Mouse (Mus musculus) cerebellum, adult (tissue): ENCODE measurements at regions not wholly inside any gene's neighbourhood (a gene's known extent, or its start where the extent isn't known, plus 50 kb on each side); places are given as distances from the start of the nearest gene placed in this dataset.

Source experiments
- ATAC-seq: cut with Nextera tagmentation; 2 replicates; pipeline ENCODE4 v1.9.2; 2017; ENCODE audit warnings: mild to moderate bottlenecking, moderate library complexity, mixed read lengths; ENCODE audit not compliant: insufficient number of reproducible peaks, low FRiP score, low TSS enrichment

DNA sequence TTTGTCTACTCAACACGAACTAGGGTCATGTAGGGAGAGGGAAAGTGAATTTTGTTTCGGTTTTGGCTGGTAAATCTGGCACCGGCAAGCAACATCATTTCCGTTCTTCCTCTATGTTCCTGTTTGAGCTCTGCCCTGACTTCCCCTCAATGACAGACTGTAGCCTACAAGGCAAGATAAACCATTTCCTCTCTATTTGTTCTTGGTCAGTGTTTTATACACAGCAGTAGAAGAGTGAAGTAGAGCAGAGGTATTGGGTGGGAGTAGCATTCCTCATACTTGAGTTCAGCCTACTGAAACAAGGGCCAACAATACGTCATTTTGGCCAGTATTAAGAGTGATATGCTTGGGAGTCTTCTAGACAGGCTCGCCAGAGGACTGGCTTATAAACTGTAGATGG, 177.0 kb downstream of the Ndfip2 start:
- no peak for ATAC-seq

DNA sequence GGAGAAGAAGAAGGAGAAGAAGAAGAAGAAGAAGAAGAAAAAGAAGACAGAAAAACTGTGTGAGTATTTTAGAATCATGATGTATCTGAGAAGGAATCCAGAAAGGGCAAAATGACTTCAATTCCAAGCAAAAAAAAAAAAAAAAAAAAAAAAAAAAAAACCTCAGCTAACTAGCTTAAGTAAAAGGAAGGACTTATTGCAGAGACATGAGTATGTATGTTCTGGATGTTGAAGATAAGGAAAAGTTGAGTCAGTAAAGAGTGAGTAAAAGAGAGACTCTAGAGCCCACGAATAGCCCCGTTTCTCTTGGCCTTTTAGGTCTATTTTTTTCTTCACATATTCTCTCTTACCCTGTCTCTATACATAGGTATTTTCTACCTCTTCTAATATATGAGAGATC, 175.1 kb downstream of the Ndfip2 start:
- no peak for ATAC-seq

DNA sequence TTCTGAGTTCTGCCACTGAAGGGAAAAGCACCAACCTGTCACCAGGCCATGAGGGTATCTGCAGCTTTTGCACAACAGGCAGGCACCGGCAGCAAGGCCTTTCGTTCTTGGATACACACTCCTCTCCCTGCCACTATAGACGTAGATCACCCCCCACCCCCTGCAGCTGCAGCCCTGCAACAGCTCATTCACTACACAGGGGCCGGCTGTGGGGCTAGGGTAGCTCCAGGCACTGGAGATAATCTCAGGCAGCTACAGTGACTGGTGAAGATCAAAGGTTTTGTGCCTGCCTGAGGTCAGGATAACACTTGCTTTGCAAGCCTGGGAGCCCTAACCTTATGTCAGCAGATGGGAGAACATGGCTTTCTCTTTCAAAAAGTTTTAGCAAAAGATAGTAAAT, 174.3 kb downstream of the Ndfip2 start:
- no peak for ATAC-seq

DNA sequence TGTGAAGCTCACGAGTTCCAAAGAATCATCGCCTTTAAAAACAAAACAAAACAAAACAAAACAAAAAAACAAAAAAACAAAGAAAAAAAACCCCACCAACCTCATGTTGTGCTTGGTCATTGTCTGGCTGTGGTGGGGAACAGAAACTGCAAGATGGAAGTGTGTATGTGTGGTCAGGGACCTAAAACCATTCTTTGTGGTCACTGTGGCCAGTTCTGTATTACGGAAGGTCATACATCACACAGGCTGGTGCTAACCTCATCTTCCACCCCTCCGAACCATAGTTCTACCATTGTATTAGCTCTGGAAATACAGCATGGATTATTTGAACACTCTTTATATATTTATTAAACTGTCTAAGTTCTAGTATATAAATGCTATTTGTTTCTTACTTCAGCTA, 173.2 kb downstream of the Ndfip2 start:
- ATAC-seq: no peak

DNA sequence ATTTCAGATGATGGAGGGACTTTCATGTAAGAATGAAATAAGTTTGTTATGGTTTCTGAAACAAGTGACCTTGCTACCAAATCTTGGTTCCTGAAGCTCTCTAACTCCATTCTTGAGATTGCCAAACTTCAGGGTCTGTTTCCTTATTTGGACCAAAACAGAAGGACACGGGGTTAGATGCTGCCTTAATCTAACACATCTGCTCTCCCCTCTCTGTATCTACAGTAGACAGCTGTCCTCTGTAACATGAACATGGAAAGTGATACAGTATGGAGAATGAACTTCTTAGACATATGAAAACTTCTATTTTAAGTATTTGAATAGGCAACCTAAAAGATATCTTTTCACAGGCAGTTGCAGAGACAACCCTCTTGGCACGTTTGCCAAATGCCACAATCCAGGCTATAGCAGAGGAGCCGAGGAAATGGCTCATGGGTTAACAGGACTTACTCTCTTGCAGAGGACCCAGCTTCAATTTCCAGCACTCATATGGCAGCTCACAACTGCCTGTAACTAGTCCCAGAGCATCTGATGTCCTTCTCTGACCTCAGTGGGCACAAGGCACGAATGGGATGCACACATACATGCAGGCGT, 171.4 kb downstream of the Ndfip2 start:
- ATAC-seq: no peak

DNA sequence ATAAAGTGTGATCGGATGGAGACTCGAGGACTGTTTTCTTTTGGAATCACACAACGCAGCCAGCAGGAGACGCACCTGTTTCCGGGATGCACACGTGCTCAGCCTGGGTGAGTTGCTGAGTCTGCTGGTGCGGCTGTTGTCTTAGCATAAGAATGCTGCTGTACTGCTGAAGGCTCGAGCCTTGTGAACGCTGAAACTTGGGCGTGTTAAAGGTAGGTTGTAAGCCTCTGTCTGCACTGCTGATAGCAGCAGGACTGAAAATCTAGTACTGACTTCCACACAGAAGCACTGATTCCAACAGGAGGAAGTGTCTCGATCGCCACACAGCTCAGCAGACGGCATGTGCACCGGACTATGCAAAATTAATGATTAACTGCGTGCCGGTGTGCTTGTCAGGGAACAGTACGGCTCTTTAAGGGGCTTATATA, 169.1 kb downstream of the Ndfip2 start:
- ATAC-seq: peak; percentile 65; the same call in 1 of the 2 replicates

DNA sequence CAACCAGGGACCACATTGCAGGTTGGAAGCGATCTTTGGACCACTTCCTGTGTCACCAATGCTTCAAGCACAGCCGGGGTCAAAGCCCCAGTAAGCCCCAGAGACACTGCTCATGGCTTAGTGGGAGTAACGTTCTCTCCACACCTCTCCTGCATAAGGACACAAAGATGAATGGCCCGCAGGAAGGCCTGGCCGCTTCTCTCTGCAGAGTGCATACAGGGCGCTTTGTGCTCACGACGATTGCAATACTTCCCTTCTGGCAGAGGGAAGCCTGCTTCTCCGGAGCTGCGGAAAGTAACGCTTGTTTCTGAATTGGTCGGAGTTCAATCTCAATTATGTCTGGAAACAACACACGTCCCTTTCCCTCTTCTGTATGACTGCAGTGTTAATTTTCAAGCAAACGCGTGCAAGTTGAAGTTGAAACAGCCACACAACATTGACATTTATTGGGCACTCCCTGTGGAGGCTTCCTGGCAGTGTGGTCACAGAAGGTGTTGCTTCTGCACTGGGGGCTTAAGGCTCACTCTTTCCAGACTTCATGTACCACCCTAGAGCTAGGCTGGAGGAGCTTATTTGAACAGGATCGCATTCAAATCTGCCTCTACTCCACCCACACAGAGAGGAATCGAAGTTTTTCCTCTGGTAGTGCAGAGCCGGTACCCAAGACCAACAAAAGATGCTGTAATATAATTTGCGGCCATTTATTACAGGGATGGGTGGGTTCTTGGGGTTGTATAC, 168.4 kb downstream of the Ndfip2 start:
- 0 out of 2 replicates have a peak, but pooled peaks have one; percentile 22 for ATAC-seq

DNA sequence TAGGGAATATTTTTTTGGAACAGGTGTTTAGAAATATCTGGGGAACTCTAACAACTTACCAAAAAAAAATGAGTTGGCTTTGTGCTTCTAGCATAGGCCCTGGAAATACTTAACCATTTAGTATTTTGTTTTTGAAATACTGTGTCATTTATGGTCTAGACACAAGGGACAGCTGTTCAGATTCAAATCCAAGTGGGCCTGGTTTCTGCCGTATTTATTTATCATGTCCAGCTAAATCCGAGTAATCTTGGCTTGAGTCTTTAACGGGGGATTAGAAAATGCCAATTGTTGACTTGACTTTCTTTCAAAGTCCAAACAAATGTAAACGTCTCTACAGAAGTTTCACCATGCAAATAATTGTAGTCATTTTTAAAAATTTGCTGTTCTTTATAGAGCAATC, 159.6 kb downstream of the Ndfip2 start:
- ATAC-seq: no peak

DNA sequence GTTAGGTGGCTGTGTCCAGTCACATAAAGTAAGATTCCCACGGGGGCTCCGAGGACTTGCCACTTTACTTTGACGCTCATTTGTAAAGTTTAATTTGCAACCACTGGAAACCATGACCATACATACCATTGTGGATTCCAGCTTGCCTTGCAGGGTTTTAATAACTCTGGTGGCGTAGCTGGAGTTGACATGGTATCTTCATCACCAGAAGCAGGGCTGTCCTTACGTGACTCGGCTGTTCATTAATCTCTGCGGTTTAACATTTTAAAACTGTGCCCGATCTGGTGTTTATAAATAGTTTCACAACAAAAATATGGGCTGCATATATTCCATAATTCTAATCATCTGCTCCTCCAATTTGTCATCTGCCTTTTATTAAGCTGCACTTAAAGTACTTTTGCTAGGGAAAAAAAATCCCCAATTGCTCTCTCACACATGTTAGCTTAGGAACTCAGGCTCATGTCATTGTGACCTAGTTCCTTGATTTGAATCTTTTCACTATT, 159.1 kb downstream of the Ndfip2 start:
- no peak for ATAC-seq

DNA sequence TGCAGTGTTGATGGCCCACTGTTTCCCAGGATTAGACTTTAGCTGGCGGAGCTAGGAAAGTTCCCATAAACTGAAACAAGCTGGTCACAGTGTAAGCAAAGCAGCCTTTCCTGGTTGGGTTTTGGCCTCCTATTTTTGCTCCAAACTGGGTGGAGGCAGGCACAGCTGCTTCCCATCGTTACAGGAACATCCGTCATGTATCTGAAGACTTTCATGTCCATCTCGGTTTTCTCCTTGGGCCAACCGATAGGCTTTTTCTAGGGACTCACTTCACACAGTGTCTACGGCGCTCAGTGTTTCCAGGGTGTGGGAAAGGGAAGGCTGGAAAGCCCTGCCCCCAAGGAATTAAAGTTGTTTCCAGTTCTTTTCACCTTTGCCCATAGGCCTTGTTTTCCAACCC, 158.6 kb downstream of the Ndfip2 start:
- ATAC-seq: no peak

DNA sequence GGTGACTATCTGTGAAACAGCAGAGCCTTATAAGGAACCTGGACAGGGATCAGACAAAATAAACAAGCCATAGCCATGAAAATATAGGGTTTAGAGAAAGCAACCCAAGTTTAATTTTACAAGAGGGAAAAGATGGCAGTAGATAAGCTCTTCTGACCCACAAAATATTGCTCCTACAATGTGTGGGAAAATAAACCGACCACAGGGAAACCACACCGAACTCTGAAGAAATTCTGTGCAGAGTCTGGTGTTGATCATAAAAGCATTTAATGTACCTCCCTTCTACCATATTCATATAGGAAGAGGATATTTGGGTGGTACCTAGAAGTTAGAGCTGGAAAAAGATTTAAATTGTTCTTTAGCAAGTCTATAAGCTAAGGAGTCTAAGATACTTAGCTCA, 146.3 kb downstream of the Ndfip2 start:
- no peak for ATAC-seq

DNA sequence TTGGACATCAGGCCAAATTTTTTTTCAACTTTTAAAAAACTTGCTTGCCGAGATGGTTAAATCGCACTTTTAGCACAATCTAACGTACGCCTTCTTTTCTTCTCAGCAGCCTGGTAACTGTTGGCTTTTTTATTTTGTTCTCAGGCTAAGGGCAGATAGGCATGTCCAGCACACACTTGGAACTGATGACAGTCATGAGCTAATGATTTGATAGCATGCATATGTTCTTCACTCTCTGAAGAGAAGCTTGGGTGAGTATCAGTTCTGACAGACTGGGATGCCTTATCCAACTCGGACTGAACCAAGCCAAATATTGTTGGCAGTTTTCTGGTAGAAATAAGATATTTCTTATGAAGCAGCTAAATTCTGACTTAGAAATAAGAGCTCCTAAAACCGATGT, 145.9 kb downstream of the Ndfip2 start:
- ATAC-seq: no peak

DNA sequence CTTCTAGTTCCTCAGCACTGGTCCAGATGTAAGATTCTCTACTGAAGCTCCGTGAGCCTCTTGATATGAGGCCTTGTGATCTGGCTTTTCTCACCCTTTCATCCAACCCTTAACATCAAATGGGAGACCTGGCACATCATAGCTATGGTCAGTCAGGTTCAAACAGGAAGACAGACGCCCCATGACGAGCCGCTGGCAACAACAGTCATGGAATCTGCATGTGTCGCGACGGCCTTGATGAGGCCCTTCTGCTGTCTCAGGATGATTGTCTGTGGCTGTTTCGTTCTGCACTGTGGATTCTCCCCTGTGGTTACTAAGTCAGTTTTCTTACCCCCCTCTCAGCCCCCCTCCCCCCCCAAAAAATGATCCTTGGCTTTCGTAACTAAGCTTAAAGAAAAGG, 144.9 kb downstream of the Ndfip2 start:
- ATAC-seq: no peak

DNA sequence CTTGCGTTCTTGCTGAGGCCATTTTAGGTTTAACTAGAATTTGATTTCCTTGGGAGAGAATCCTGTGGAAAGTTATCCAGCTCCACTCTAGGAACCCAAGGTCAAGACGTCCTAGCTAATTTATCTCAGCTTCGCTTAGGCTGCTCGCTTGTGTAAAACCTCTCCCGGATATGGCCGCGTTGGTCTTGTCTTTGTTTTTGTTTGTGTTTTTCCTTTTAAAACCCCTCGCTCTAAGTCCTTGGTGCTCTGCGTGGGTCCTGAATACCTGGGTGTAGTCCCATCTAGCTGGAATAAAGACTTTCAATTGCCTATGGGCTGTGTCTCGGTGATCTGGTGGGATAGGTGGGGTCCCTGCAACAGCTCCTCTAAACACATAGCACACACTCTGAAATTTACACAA, 144.2 kb downstream of the Ndfip2 start:
- ATAC-seq: no peak

DNA sequence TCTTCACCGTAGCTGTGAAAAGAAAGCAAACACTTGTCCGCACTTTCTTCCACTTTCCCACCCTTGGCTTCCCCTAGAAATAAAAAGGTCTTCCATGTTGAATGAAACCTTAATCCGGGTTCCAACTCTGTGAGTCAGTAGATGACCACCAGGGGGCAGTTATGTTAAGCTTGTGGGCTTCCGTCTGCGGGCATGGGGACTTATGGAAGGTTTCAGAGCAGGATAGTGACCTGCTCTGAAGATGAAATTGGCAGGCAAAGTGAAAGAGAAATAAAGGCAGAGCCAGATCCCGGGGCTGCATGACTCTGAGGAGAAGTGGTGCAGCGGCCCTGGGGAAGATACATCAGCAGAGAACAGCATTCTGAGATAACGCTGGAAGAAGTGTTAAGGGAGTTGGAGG, 139.1 kb downstream of the Ndfip2 start:
- peak; percentile 87 for ATAC-seq

DNA sequence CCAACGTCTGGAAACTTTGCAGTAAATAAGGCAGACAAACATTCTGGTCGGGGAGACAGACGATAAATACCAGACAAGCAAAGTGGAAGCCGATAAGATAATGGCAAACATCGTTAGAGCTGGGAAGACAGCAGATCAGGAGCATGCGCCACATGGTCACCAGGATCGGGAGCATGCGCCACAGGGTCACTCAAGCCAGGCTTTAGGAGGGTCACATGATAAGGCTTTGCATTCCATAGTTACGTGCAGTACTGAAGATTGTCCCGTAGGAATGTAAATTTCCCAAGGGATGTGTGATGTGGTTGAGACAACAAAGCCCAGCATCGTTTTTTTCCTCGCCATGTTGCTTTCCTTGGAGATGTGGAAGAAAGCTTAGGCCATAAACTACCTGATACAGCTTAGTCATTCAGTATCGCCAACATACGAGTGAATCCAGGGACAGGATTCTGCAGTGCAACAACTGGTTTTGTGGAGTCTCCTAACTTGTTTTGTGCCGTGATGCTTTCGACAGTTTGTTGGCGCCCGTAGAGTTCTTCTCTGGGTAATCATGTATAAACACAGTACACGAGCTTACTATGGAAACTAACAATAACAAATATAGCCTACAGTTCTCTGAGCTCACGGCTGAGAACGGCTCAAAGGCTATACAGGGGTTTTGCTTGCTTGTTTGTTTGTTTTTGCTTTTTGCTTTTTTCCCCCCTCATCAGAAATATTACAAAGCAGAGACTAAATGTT, 133.9 kb downstream of the Ndfip2 start:
- no peak for ATAC-seq

DNA sequence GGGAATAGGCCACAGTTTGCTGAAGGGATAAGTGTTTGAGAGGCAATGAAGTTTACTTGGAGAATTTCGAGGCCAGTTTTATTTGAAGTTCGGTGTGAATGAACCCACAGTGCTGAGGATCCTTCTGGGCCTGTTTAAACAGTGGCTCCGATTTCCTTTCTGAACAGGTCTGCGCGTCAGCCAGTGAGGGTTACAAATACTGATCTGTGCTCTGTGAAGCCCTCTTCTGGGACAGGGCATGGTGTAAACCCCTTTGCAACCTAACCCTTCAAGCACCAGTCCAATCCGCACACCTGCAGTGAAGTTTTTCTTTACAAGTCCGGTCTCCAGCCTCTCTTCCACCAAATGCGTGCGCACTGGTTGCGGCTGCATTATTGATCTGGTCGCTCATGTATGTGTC, 133.1 kb downstream of the Ndfip2 start:
- ATAC-seq: no peak

DNA sequence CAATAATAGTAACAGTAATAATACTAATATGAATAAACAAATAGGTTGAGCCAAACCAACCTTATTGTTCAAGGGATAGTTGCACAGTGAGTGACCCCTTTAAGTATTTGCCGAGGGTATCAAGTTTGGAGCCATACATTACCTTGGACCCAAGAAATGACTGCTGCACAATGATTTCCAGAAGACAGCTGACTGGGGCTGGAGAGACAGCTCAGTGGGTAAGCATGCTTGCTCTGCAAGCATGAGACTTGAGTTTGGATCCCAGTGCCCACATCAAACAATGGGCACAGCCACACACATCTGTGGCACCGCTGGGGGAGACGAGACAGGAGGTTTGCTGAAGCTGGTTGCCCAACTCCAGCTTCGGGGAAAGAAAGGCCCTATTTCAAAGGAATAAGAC, 126.7 kb downstream of the Ndfip2 start:
- no peak for ATAC-seq

DNA sequence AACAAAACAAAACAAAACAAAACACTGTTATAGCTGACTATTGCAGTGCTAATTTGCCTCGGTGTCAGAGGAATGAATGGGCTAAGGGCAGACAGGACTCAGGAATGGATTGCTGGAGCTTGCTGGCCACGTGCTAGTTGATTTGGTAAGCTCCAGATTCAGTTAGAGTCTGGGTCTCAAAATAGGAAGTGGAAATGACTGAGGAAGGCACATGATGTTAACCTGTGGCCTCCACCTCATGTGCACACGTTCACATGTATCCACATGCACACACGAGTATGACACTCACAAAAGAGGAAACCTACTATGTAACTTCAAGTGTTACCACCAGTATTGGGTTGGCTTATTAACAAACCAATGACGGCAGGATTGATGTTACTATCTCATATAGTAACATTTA, 125.0 kb downstream of the Ndfip2 start:
- no peak for ATAC-seq

DNA sequence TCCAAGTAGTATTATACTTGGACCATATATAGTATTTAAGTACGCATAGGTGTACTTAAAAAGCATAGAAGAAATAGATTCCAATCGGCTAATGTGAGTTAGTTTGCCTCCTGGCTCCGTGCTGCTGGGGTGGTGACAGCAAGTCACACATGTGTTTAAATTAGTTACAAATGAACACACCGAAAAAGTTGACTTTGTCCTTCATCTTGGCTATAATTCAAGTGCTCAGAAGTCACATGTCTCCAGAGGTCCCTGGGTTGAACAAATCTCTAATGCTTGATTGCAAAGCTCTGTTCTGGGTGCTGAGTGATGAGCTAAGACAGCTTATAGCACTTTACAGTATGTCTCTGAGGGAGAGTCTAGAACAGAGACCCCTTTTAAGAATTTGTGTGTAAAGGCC, 121.7 kb downstream of the Ndfip2 start:
- no peak for ATAC-seq

DNA sequence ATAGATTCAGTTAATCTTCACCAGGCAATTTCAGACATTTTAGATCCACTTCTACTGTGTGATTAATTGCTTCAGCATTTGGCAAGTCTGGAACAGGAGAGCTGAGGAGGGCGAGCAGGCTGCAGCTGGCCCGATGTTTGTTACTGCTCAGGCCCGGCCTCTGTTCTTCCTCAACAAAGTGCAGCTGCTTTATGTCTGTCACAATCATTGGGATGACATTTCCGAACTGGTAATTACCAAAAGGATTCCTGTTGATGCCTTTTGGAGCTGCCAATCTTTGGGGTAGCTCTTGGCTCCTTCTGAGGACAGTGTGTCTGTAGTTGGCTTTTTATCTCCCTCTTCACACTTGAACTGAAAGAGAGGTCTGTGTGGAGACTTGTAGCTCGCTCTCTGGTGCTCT, 119.4 kb downstream of the Ndfip2 start:
- ATAC-seq: no peak
